Mouse (Mus musculus) CH12.LX (cell line): Measurements from ENCODE around the gene Stxbp1. TPM values are rescaled to one million over a fixed set of nuclear protein-coding genes. Genes with fewer than 3 reads are reported as not detected.

Experiments used
- DNase-seq: peaks from one replicate; pipeline ENCODE4 v3.0.0-alpha.2; 2013; ENCODE audit errors: extremely low read depth
- H3K27ac ChIP-seq: 2 replicates; pipeline ENCODE4 v1.5.1; 2012; ENCODE audit warnings: low read depth, mild to moderate bottlenecking, control low read depth, moderate library complexity; ENCODE audit not compliant: insufficient read depth
- H3K27me3 ChIP-seq: replicated peaks from 2 replicates; pipeline ENCODE3; 2012; ENCODE audit warnings: inconsistent platforms
- H3K36me3 ChIP-seq, 2 experiments: replicated peaks in 1 of 2; 2 replicates each; pipeline versions ENCODE3 to v1.6.1; 2012; ENCODE audit warnings: inconsistent platforms in 1 of 2, low read length in 1 of 2, mild to moderate bottlenecking in 1 of 2, mixed read lengths in 1 of 2, moderate library complexity in 1 of 2; ENCODE audit not compliant: control insufficient read depth in 1 of 2, insufficient read depth in 1 of 2
- H3K4me1 ChIP-seq, 2 experiments: 2 replicates each; pipeline ENCODE4 v1.6.1; 2012; ENCODE audit warnings: inconsistent platforms in 1 of 2, moderate library complexity in 1 of 2; ENCODE audit not compliant: insufficient read depth in 2 of 2, control insufficient read depth in 1 of 2
- H3K4me2 ChIP-seq: 2 replicates; pipeline ENCODE4 v1.6.1; 2012; ENCODE audit warnings: low read depth, mild to moderate bottlenecking, control low read depth; ENCODE audit not compliant: poor library complexity, insufficient read depth, severe bottlenecking
- H3K4me3 ChIP-seq, 3 experiments: fragments of 150-350 bp in 1 of 3; sonication (generic) in 1 of 3; replicated peaks in 1 of 3; 2 replicates each; pipeline versions ENCODE3 to v1.5.1; 2011 to 2012; ENCODE audit warnings: low read depth in 2 of 3, low read length in 2 of 3, mild to moderate bottlenecking in 2 of 3, moderate library complexity in 2 of 3, control low read depth in 1 of 3, improper control_type of control experiment in 1 of 3, inconsistent platforms in 1 of 3, mixed read lengths in 1 of 3; ENCODE audit not compliant: poor library complexity in 1 of 3
- H3K79me2 ChIP-seq: replicated peaks from 2 replicates; pipeline ENCODE4 v1.6.1; 2012; ENCODE audit warnings: mild to moderate bottlenecking, moderate library complexity; ENCODE audit not compliant: control insufficient read depth, poor library complexity, insufficient read depth, severe bottlenecking; ENCODE audit errors: extremely low read depth
- H3K9ac ChIP-seq: 2 replicates; pipeline ENCODE4 v1.6.1; 2012; ENCODE audit warnings: low read depth, mild to moderate bottlenecking, control low read depth, moderate library complexity; ENCODE audit not compliant: insufficient read depth
- H3K9me3 ChIP-seq: replicated peaks from 2 replicates; pipeline ENCODE3; 2012; ENCODE audit warnings: low read length, inconsistent platforms, mixed read lengths
- BHLHE40 ChIP-seq: IDR thresholded peaks from 2 replicates; pipeline ENCODE4 v1.6.1; 2011; ENCODE audit warnings: mild to moderate bottlenecking, low read depth, low read length, improper control_type of control experiment
- CHD1 ChIP-seq: IDR thresholded peaks from 2 replicates; pipeline ENCODE4 v1.6.1; 2012; ENCODE audit warnings: low read depth, low read length, improper control_type of control experiment, inconsistent platforms
- CTCF ChIP-seq, 2 experiments: IDR thresholded peaks in 1 of 2; conservative IDR thresholded peaks in 1 of 2; 2 replicates each; pipeline ENCODE4 v1.5.1; 2011 to 2012; ENCODE audit warnings: low read depth in 2 of 2, low read length in 2 of 2, improper control_type of control experiment in 1 of 2, inconsistent platforms in 1 of 2, mild to moderate bottlenecking in 1 of 2, moderate library complexity in 1 of 2
- E2F4 ChIP-seq: IDR thresholded peaks from 2 replicates; pipeline ENCODE4 v1.6.1; 2011; ENCODE audit warnings: low read depth, low read length, improper control_type of control experiment; ENCODE audit not compliant: insufficient replicate concordance
- ELF1 ChIP-seq: IDR thresholded peaks from 2 replicates; pipeline ENCODE4 v1.6.1; 2014; ENCODE audit warnings: low read depth, mild to moderate bottlenecking, inconsistent platforms, low read length, improper control_type of control experiment
- EP300 ChIP-seq: IDR thresholded peaks from 2 replicates; pipeline ENCODE4 v1.6.1; 2011; ENCODE audit warnings: low read length, improper control_type of control experiment
- HCFC1 ChIP-seq: IDR thresholded peaks from 2 replicates; pipeline ENCODE4 v1.6.1; 2012; ENCODE audit warnings: low read depth, mild to moderate bottlenecking, inconsistent platforms, low read length, improper control_type of control experiment
- IRF4 ChIP-seq: IDR thresholded peaks from 2 replicates; pipeline ENCODE4 v1.6.1; 2014; ENCODE audit warnings: low read depth, mild to moderate bottlenecking, inconsistent platforms, low read length, improper control_type of control experiment
- JUND ChIP-seq: conservative IDR thresholded peaks from 2 replicates; pipeline ENCODE4 v1.6.1; 2011; ENCODE audit warnings: low read depth, low read length, improper control_type of control experiment
- KAT2A ChIP-seq: IDR thresholded peaks from 2 replicates; pipeline ENCODE4 v1.6.1; 2012; ENCODE audit warnings: low read length, improper control_type of control experiment, inconsistent platforms; ENCODE audit not compliant: insufficient replicate concordance
- MAZ ChIP-seq: IDR thresholded peaks from 2 replicates; pipeline ENCODE4 v1.6.1; 2012; ENCODE audit warnings: low read depth, mild to moderate bottlenecking, inconsistent platforms, low read length, improper control_type of control experiment, moderate library complexity
- MXI1 ChIP-seq: IDR thresholded peaks from 2 replicates; pipeline ENCODE4 v1.6.1; 2011; ENCODE audit warnings: mild to moderate bottlenecking, low read depth, low read length, improper control_type of control experiment
- NRF1 ChIP-seq: IDR thresholded peaks from 2 replicates; pipeline ENCODE4 v1.6.1; 2014; ENCODE audit warnings: low read depth, mild to moderate bottlenecking, inconsistent platforms, low read length, improper control_type of control experiment, moderate library complexity
- POLR2A ChIP-seq: IDR thresholded peaks from 2 replicates; pipeline ENCODE4 v1.6.1; 2011; ENCODE audit warnings: low read depth, mild to moderate bottlenecking, improper control_type of control experiment, low read length
- RAD21 ChIP-seq: IDR thresholded peaks from 2 replicates; pipeline ENCODE4 v1.6.1; 2011; ENCODE audit warnings: low read depth, mild to moderate bottlenecking, low read length, improper control_type of control experiment, moderate library complexity
- RCOR1 ChIP-seq: conservative IDR thresholded peaks from 2 replicates; pipeline ENCODE4 v1.6.1; 2012; ENCODE audit warnings: low read depth, mild to moderate bottlenecking, inconsistent platforms, low read length, improper control_type of control experiment
- SIN3A ChIP-seq: IDR thresholded peaks from 2 replicates; pipeline ENCODE4 v1.6.1; 2012; ENCODE audit warnings: low read length, improper control_type of control experiment, inconsistent platforms
- SMC3 ChIP-seq: IDR thresholded peaks from 2 replicates; pipeline ENCODE4 v1.6.1; 2011; ENCODE audit warnings: low read depth, low read length, improper control_type of control experiment
- TBP ChIP-seq: conservative IDR thresholded peaks from 2 replicates; pipeline ENCODE4 v1.6.1; 2011; ENCODE audit warnings: low read depth, low read length, improper control_type of control experiment
- UBTF ChIP-seq: IDR thresholded peaks from 2 replicates; pipeline ENCODE4 v1.6.1; 2012; ENCODE audit warnings: low read depth, mild to moderate bottlenecking, inconsistent platforms, low read length, improper control_type of control experiment, moderate library complexity
- USF1 ChIP-seq: IDR thresholded peaks from 2 replicates; pipeline ENCODE4 v1.6.1; 2014; ENCODE audit warnings: low read depth, mild to moderate bottlenecking, inconsistent platforms, low read length, improper control_type of control experiment
- ZC3H11A ChIP-seq: IDR thresholded peaks from 2 replicates; pipeline ENCODE4 v1.6.1; 2012; ENCODE audit warnings: low read depth, mild to moderate bottlenecking, inconsistent platforms, low read length, improper control_type of control experiment
- ZKSCAN1 ChIP-seq: IDR thresholded peaks from 2 replicates; pipeline ENCODE4 v1.6.1; 2012; ENCODE audit warnings: low read depth, inconsistent platforms, low read length, improper control_type of control experiment, borderline replicate concordance
- dilution Hi-C: fragments of 300-500 bp; cut with MboI; formaldehyde crosslinking; loops from 2 replicates; pipeline ENCODE4 v1.14.3; 2020; ENCODE audit warnings: low sequenced_read_pairs; ENCODE audit not compliant: extremely low pct_unique_long_range_greater_than_20kb, extremely low pct_ligation_motif_present
- in situ Hi-C: fragments of 300-500 bp; cut with MboI; formaldehyde crosslinking; loops from 3 replicates; pipeline ENCODE4 v1.14.3; 2019; ENCODE audit warnings: low sequenced_read_pairs, low pct_ligation_motif_present, low pct_unique_long_range_greater_than_20kb, mixed read lengths
- polyA plus RNA-seq: library from polyadenylated mRNA; unstranded; fragments of >175 nt; gene quantifications from 2 replicates; pipeline ENCODE4 v1.2.1, GENCODE M21; 2012; ENCODE audit warnings: low read depth; ENCODE audit not compliant: insufficient read length
- total RNA-seq, 2 experiments: library from RNA; depleted of rRNA; stranded (reverse); fragments of 300-350 nt in 1 of 2; fragments of >200 nt in 1 of 2; gene quantifications; 2 replicates each; pipeline ENCODE4 v1.2.3; 2012 to 2014

Gene Stxbp1
- total and polyA plus RNA-seq, 3 experiments, result 1.5 to 8.3 (median 2.5) TPM

DNA sequence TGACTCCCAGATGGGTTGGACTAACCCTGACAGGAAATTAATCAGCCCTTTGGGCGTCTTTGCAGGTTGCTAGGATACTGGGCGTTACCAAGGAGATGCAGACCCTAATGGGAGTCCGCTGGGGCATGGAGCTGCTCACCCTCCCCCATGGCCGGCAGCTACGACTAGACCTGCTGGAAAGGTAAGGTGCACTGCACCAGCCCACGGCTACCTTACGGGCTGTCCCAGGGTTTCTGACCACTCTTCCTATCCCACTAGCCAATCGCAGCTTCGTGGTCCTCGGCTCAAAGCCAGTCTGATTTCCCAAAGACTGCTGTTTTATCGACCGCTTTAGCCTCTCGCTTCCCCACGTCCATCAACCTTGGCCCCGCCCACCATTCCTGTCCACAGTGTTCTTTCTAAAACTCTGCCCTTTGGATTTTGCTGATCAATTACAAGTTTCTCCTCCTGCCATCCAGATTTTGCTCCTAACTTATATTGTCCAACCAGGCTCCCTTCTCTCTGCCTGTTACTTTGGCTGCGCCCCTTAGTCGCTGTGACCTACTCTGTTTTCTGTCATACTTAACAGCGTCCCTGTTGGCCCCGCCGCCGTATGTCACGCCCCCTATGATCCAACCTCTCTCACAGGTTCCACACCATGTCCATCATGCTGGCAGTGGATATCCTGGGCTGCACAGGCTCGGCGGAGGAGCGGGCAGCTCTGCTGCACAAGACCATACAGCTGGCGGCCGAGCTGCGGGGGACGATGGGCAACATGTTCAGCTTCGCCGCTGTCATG is 96.0 kb downstream of the Stxbp1 start:
- in situ Hi-C loops, result no loop called here
- Histone ChIP-seq H3K9me3 (no peaks in the 10 kb centered on the region), H3K79me2 (no peaks in the 10 kb centered on the region), H3K9ac (no peak overlapping the region), H3K4me3 (no peak overlapping the region), H3K27ac (no peak overlapping the region), H3K4me1 (peaks cover 0 to 17% of the 10 kb centered on the region in 2 experiments; a peak in 1 of 4 replicates), H3K36me3 (peaks cover 69 to 89% of the 10 kb centered on the region in 2 experiments), H3K4me2 (no peak overlapping the region), H3K27me3 (no peaks in the 10 kb centered on the region)
- TF ChIP-seq USF1 (no peak), POLR2A (no peak), UBTF (no peak), ZC3H11A (no peak), CHD1 (no peak), EP300 (no peak), ZKSCAN1 (no peak), TBP (no peak), JUND (no peak), NRF1 (no peak), SIN3A (no peak), IRF4 (no peak), MXI1 (no peak), MAZ (no peak), BHLHE40 (no peak), SMC3 (no peak), E2F4 (no peak), KAT2A (no peak), HCFC1 (no peak)
- dilution Hi-C loops, result no loop called here
- no peak for DNase-seq

DNA sequence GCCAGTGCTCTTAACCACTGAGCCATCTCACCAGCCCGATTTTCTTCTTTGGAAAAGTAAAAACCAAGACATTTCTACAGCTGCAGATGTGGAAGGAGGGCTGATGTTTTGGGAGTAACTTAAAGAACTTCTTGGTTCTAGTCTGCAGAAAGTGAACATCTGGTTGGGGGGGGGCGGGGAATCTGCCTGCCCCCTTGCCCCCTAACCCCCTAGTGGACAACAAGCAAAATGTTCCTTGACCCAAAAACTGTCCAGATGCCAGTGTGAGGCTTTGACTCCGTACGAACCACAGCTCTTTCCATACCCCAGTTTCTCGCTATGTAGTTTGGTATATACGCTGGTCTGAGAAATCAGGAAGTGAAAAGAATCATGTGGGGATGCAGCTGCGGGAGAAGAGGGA is 96.8 kb downstream of the Stxbp1 start:
- H3K27me3 ChIP-seq, result no peaks in the 10 kb centered on the region
- no peak overlapping the region for H3K4me3 ChIP-seq
- dilution Hi-C loops (no loop called here), in situ Hi-C loops (no loop called here)
- TF ChIP-seq SMC3, result peak; percentile 40
- TF ChIP-seq IRF4, result no peak
- peak in 1 of 2 experiments; percentile 60; a peak in 2 of 4 replicates for TF ChIP-seq CTCF (conservative IDR thresholded peaks at IDR 0.05 in 1 of 2, IDR thresholded peaks at IDR 0.05 in 1 of 2; ENCODE audit: low read depth in 2 of 2, low read length in 2 of 2)
- TF ChIP-seq JUND, result no peak
- TF ChIP-seq RAD21, result peak; percentile 22
- TF ChIP-seq RCOR1, result no peak
- TF ChIP-seq ELF1, result no peak
- TF ChIP-seq MXI1, result no peak
- H3K36me3 ChIP-seq, result peaks cover 78 to 97% of the 10 kb centered on the region in 2 experiments
- peak; percentile 29 for DNase-seq
- no peaks in the 10 kb centered on the region for H3K79me2 ChIP-seq
- peaks cover 0 to 17% of the 10 kb centered on the region in 2 experiments; a peak in 1 of 4 replicates for H3K4me1 ChIP-seq
- H3K9me3 ChIP-seq, result no peaks in the 10 kb centered on the region
- H3K4me2 ChIP-seq, result no peak overlapping the region
- no peak overlapping the region for H3K27ac ChIP-seq
- no peak overlapping the region for H3K9ac ChIP-seq
